Mouse (Mus musculus): ENCODE data around the gene Fam43a. TPM values are rescaled to one million over a fixed set of nuclear protein-coding genes. Genes with fewer than 3 reads are reported as not detected.

The Fam43a gene
- total RNA-seq, 2 experiments from 2014 or later, result 15.1 to 16.9 TPM

DNA sequence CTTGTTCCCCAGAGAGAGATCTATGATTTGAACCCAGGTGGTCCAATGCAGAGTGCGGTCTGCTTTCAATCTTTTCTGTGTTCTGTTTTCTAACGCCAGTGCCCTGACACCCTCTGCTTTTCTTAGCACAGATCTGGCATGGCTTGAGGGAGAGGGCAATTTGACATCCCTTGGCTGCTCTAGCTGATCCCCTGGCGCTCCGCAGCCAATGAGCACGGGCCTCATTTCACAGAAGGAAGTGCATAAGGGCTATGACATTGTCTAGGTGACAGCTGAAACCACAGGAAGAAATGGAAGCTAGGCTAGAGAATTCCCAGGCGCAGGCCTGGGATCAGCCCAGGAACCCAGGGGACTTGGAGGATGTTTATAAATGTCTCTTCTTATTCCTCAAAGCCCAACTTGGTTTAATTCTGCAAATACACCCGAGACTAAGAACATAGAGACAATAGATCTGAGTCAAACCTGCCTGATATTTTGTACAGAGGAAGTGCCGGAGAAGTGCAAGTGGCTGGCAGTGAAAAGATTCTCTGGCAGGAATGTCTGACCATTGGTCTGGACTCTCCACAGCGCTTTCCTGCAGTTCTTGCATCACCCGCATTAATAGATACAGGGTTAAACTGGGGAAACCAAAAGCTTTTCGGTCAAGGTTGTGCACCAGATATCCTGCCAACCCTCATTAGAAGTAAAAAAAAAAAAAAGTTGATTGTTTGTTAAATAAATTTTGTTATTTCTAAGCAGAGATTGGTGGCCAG lies 28.2 kb downstream of the Fam43a start:
- DNase-seq (ENCODE audit: low spot score in 2 of 2), result no peak

- no peak for DNase-seq (ENCODE audit: low spot score in 2 of 2)
These were observed 28.9 kb downstream of the Fam43a start for GRCm38 (mm10) chr16:30628401-30628800.

DNA sequence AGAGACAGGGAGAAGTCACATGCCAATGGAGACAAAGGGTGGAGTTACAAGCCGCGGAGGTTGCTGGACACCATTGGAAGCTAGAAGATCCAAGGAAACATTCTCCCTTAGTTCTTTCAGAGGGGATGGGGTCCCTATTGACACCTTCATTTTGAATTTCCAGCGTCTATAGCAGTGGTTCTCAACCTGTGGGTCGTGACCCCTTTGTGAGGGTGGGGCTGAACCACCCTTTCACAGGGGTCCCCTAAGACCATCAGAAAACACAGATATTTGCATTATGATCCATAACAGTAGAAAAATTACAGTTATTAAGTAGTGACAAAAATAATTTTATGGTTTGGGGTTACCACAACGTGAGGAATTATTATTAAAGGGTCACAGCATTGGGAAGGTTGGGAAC lies 30.0 kb downstream of the Fam43a start:
- no peak for DNase-seq (ENCODE audit: low spot score in 2 of 2)

- DNase-seq (ENCODE audit: low spot score in 2 of 2), result no peak
These were observed 34.6 kb downstream of the Fam43a start for GRCm38 (mm10) chr16:30633906-30634746.

- DNase-seq (ENCODE audit: low spot score in 2 of 2), result no peak
These were observed 39.1 kb downstream of the Fam43a start for GRCm38 (mm10) chr16:30638586-30638985.

- no peak for DNase-seq (ENCODE audit: low spot score in 2 of 2)
These were observed 41.1 kb downstream of the Fam43a start for GRCm38 (mm10) chr16:30640591-30640990.

- no peak for DNase-seq (ENCODE audit: low spot score in 2 of 2)
These were observed 41.9 kb downstream of the Fam43a start for GRCm38 (mm10) chr16:30641408-30641807.

DNA sequence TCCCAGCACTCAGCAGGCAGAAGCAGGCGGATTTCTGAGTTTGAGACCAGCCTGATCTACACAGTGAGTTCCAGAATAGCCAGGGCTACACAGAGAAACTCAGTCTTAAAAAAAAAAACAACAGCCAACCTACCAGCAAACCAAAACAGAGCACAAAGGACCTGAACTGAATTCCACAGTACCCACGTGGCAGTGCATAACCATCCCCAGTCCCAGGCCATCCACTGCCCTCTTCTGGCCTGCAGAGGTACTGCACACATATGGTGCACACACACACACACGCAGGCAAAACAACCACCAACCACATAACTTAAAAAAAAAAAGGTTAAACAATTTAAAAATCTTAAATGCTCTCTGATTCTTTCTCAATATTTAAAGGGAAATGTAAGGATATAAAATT lies 42.7 kb downstream of the Fam43a start:
- no peak for DNase-seq (ENCODE audit: low spot score in 2 of 2)

GRCm38 (mm10) chr16:30644981-30645380 lies 45.5 kb downstream of the Fam43a start:
- no peak for DNase-seq (ENCODE audit: low spot score in 2 of 2)

DNA sequence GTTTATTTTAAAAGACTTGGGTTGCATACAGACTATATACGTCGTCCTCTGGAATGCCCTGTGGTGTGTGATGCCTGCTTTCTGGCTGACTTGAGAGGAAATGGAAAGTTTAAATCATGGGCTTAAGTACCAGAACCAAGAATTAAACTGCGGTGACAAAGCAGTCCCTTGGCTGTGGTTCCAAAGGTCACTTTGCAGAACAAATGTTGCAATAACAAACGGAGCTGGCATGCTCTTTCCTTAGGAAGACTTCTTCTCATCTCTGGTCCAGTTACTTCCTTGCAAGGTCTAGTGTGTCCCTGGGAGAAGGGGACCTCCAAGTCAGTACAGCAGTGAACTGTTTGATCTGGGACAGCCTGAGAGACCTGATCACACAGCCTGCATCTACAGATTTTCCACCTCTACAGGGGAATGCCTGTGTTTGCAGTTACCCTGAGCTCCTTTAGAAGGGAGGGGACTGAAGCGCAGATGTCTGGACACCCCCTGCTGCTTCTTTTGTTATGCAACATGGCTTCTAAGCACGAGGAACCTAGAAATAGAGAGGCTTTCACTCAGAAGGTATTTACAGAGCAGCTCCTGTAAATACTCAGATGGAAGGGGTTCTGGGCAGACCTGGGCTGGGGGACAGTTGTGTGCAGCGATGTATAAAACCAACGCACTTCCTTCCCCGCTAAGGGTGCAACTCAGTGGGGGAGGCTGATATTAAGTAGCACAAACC lies 46.5 kb downstream of the Fam43a start:
- no peak for DNase-seq (ENCODE audit: low spot score in 2 of 2)

GRCm38 (mm10) chr16:30646856-30647255 lies 47.3 kb downstream of the Fam43a start:
- DNase-seq (ENCODE audit: low spot score in 2 of 2), result no peak

DNA sequence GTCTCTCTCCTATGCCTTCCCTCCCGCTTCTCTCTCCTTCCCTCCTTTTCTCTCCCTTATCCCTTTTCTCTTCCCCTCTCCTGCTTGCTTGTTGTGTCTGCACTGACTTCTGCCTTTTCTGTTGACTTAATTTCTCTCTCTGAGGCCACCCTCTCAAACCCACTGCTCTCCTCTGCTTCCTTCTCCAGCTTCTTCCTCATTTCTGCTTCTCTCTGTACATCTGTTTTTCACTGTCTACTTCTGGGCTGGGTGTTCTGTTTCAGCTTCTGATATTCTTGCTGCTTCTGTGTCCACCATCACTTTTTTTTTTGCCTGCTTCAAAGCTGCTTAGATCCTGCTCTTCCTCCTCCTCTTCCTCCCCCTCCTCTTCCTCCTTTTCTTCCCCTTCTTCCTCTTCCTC lies 51.8 kb downstream of the Fam43a start:
- DNase-seq (ENCODE audit: low spot score in 2 of 2), result no peak

Other genes starting within 250 kb of the Fam43a start
- gene Atp13a3, start 193.7 kb upstream of the Fam43a start, total RNA-seq (2021), result 10 to 100 TPM; 65.0 to 70.9 TPM
- 10 to 100 TPM; 44.5 to 46.6 TPM for gene Tmem44, start 48.9 kb upstream of the Fam43a start, total RNA-seq (2021)
- gene Lsg1, start 12.1 kb upstream of the Fam43a start, total RNA-seq (2021), result 10 to 100 TPM; 19.9 to 24.0 TPM